Mouse (Mus musculus): ENCODE measurements around the gene Krtap7-1. TPM values are rescaled to one million over a fixed set of nuclear protein-coding genes. Genes with fewer than 3 reads are reported as not detected.

Gene Krtap7-1
- total RNA-seq, 2 experiments from 2014 or later: not detected

Other genes with a start within 250 kb of the Krtap7-1 start
- not detected for gene Krtap21-1, start 104.5 kb downstream of the Krtap7-1 start, total RNA-seq (2021)
- gene Krtap6-2, start 88.2 kb downstream of the Krtap7-1 start, total RNA-seq (2021): not detected
- gene Krtap8-1, start 20.4 kb downstream of the Krtap7-1 start, total RNA-seq (2021): not detected
- not detected for gene Krtap11-1, start 62.9 kb upstream of the Krtap7-1 start, total RNA-seq (2021)

Data from left cerebral cortex, postnatal 14 days (tissue).